Mouse (Mus musculus) ES-Bruce4 (cell line): ENCODE results near the gene Pdrg1.

Source experiments
- CTCF ChIP-seq: IDR thresholded peaks from one replicate; pipeline ENCODE4 v1.8.1; 2011; ENCODE audit warnings: low read depth, low read length
- EP300 ChIP-seq: IDR thresholded peaks from 2 replicates; pipeline ENCODE4 v1.6.1; 2011; ENCODE audit warnings: low read depth, low read length; ENCODE audit not compliant: insufficient read depth
- POLR2A ChIP-seq: IDR thresholded peaks from one replicate; pipeline ENCODE4 v1.8.1; 2011; ENCODE audit warnings: low read length; ENCODE audit not compliant: insufficient read depth

DNA sequence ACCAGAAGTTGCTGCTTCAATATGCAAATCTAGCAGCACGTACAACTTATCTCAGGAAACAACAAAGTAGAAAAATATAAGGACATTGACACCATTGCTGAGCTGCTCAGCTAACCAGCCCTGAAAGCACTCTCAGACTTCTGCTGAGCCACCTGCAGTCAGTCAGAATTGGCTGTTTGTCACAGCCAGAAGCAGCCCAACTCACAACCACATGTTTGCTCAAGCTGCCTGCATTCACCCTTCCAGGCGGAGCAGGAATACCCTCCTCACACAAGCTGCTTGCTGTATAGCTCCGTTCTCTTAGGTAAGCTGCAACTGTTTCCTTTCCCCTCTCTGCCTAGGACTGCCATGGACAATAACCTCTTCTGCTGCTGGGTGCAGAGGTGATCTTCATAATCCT lies 48.2 kb upstream of the Pdrg1 start:
- TF ChIP-seq EP300 (no peak), POLR2A (no peak), CTCF (no peak)
